Mouse (Mus musculus) lung, adult 18-20 months (tissue): Measurements from ENCODE around the gene Glyat.

Source experiments
- DNase-seq, 2 experiments: peaks; one replicate each; pipeline ENCODE4 v3.0.0; 2022; ENCODE audit warnings: mixed read lengths in 2 of 2

Glyat gene

DNA sequence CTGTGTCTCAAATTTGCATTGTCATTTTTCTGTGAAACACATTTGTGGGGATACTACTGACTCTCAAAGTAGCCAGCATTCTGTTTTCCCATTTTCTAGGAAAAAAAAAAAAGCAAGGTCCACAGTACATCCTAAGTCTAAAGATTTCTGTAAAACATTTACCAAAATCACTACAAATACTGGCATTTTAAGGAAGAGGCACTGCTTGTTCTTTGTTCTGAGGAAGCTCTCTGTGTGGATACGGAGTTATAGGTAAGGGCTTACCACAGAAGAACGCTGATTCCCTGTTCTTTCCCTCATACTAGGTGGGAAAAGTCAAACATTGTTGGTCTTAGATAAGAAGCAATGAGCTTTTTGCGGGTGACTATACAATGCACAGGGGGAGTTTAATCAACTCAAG lies 62.5 kb downstream of the Glyat start, which contains the start of gene Keg1:
TSS of gene Keg1 (plus strand) at position 197 of the 400 bp plus-strand sequence.
- DNase-seq = no peak

- DNase-seq = no peak
Observed at GRCm38 (mm10) chr19:12696221-12696620, 63.1 kb downstream of the Glyat start.
